Mouse (Mus musculus): ENCODE data around the gene Gm14410.
A peak's percentile ranks its signal among the peaks of the same experiment; 100 is the strongest.
"Not testable (repeated sequence)": the region's sequence is repeated elsewhere in the genome, so short reads cannot be mapped to it uniquely, and the experiment has no call there.

Gene Gm14410

DNA sequence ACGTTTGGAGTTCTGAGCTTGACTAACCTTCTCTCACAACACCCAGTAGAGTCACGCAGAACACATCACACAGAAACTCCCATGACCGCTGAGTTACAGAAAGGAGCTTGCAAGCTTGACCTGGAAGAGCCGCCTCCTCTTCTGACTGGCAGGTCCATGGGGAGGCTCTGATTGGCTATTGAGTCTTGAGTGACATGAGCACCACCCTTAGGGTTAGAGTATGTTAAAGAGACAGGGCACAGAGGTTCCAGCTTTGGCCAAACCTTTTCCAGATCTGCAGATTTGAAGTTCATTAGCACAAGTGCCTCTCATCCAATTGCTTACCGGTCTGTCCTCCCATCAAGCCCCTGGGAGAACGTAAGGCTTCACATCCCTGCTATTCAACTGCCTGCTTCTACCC is at the start of gene Gm14410:
Gm14410 (minus strand) TSS at position 81 of the 400 bp plus-strand sequence.
- DNase-seq (ENCODE audit: low spot score in 2 of 2), result peak; percentile 89 to 94

DNA sequence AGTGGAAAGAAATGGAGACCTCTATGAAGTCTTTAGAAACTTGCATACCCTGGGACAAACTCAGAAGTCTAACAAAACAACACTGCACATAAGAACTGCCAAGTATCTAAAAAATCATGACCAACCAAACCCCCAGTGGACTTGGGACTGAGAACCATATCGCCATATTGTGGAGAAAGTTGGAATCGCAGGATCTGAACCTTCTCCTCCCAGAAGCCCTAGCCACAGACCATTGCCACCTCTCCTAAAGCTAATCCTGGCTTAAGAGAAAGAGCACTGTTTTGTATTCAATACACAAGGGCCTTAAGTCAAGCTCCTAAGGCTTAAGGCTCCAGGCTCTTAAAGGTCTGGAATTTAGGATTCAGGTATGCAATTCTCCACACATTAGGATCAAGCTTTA is 41.2 kb upstream of the Gm14410 start:
- not testable (repeated sequence) for DNase-seq (ENCODE audit: low spot score in 2 of 2)

DNA sequence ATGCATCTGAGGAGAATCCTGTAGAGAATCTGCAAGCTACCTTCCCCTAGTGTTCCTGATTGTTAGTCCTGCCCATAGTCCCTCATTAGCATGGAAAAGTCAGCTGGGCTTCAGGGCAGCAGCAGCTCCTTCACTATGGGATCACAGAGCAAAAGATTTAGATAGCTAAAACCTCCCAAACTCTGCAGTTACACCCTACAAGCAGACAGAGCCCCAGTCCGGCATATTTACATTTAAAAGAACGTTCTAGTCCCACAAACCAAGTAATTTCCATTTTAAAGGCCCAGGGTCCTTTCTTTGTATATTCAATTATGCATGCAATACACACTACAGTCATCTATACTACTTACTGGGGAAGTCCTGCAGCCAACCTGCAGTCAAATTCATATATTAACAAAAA is 24.2 kb upstream of the Gm14410 start:
- DNase-seq (ENCODE audit: low spot score in 2 of 2), result not testable (repeated sequence)

DNA sequence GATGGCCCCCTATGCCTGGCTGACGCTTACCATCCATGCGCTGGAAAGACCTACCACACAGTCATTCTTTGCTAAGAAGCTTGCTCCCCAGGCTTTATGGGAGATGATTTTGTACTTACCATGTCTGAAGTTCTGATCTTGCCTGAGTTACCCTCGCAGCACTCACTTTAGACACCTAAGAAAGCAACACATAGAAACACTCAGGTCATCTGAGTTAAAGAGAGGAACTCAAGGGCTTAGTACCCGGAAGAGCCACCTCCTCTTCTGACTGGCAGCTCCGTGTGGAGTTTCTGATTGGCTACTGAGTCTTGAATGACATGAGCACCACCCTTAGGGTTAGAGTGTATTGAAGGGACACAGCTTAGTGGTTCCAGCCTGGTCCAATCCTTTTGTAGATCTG is 33.5 kb downstream of the Gm14410 start:
- DNase-seq (ENCODE audit: low spot score in 2 of 2), result not testable (repeated sequence)
